Mouse (Mus musculus) limb, embryonic 15.5 days (tissue): Measurements from ENCODE around the gene Ip6k1. TPM values are rescaled to one million over a fixed set of nuclear protein-coding genes. Genes with fewer than 3 reads are reported as not detected.

Experiments
- ATAC-seq: fragments of 200-750 bp; cut with Nextera tagmentation; 2 replicates; pipeline ENCODE4 v1.8.0; 2017; ENCODE audit warnings: low read depth, moderate TSS enrichment; ENCODE audit not compliant: insufficient number of reproducible peaks, low FRiP score, low TSS enrichment
- H3K27ac ChIP-seq: fragments of 300-500 bp; sonication (generic); 2 replicates; pipeline ENCODE4 v1.5.1; 2015; ENCODE audit warnings: moderate library complexity, mild to moderate bottlenecking, inconsistent platforms
- H3K27me3 ChIP-seq: fragments of 300-500 bp; sonication (generic); 2 replicates; pipeline ENCODE4 v1.6.1; 2015; ENCODE audit warnings: inconsistent platforms
- H3K36me3 ChIP-seq: fragments of 300-500 bp; sonication (generic); 2 replicates; pipeline ENCODE4 v1.6.1; 2015; ENCODE audit warnings: inconsistent platforms
- H3K4me1 ChIP-seq: fragments of 300-500 bp; sonication (generic); 2 replicates; pipeline ENCODE4 v1.6.1; 2015; ENCODE audit warnings: inconsistent platforms
- H3K4me2 ChIP-seq: fragments of 300-500 bp; sonication (generic); 2 replicates; pipeline ENCODE4 v1.6.1; 2015; ENCODE audit warnings: mild to moderate bottlenecking, inconsistent platforms
- H3K4me3 ChIP-seq: fragments of 300-500 bp; sonication (generic); 2 replicates; pipeline ENCODE4 v1.5.1; 2015; ENCODE audit warnings: mild to moderate bottlenecking, inconsistent platforms
- H3K9ac ChIP-seq: fragments of 300-500 bp; sonication (generic); 2 replicates; pipeline ENCODE4 v1.6.1; 2015; ENCODE audit warnings: inconsistent platforms
- H3K9me3 ChIP-seq: fragments of 300-500 bp; sonication (generic); 2 replicates; pipeline ENCODE4 v1.6.1; 2016; ENCODE audit warnings: inconsistent platforms
- WGBS: fragments of 180-500 bp; shearing (Covaris S2); methylation state at CpG from one replicate; pipeline ENCODE4 v1.1.7; 2015; 5-methylcytosine and 5-hydroxymethylcytosine counted together
- polyA plus RNA-seq: library from polyadenylated mRNA; unstranded; fragments of >200 nt; fragmentation: Nextera tagmentation; extraction: Ambion mirVana; gene quantifications from 2 replicates; pipeline ENCODE4 v1.2.1, GENCODE M21; 2015

Gene Ip6k1
- polyA plus RNA-seq, 1 experiment from 2014 or later, result 64.3 TPM

DNA sequence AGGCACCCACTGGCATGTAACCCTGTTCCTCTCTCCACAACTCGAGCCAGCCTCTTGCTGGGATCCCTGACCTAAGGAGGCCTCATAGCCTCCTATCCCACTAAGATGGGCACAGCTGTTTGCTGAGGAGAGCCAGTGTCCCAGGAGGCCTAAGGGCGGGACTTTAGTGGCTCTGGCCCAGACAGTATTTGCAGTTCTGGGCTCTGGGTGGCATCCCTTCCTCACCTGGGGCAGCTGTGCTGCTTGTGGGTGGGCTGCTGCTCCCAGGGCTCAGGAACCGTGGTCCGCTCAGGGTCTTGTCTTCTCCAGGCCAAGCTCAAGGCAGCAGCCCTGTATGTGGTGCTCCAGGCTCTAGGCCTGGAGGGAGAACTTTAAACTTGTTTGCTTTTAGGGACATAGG lies 44.3 kb downstream of the Ip6k1 start:
- no peak for ATAC-seq
- H3K27me3 ChIP-seq, result no peaks in the 10 kb centered on the region
- peaks cover 34% of the 10 kb centered on the region for H3K4me1 ChIP-seq
- H3K4me3 ChIP-seq, result no peak overlapping the region
- H3K9me3 ChIP-seq, result no peaks in the 10 kb centered on the region
- no peak overlapping the region for H3K27ac ChIP-seq
- 84% methylated on average over 4 of the region's 4 CpGs for WGBS
- H3K9ac ChIP-seq, result no peak overlapping the region
- no peak overlapping the region for H3K4me2 ChIP-seq
- H3K36me3 ChIP-seq, result peaks cover 68% of the 10 kb centered on the region

DNA sequence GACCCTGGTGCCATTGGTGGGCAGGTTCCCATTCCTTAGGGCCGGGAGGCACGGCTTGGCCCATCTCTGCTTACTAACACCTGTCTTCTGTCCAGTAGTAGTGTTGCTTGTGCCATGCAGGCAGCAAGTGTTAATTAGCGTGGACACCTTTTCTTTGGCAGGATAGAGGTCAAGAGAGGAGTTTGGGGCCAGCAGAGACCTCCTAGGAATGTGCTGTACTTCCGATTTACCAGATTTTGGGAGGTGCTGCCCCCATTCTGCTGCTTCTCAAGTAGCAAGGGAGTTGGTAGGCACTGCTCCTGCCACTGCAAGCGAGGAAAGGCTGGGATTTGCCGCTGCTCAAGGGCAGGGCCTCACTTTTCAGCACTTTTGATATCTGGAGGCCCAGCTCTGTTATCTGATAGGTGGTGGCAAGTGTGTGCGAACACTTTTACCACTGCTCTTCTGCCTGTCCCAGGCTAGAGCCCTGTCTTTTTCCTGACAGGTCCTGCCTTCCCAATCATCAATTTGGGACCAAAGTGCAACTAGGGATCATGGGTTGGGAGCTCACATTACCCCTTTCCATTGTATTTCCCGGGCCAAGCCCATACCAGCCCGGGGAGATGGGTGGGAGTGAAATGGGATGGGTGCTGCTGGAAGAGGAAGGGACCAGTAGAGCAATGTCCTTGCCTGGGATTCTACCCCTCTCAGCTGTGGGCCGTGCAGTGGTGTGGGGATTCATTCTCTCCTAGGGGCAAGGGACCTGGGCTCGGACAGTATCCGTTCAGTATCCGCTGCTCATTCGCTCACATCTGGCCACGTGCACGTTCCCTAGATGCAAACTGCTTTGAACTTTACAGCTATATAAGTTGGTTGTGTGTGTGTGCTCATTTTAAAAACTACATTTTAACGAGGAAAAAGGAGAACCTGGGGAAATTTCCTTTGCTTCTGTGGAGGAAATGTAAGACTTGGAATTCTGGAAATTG lies 45.6 kb downstream of the Ip6k1 start:
- Histone ChIP-seq H3K9ac (0 out of 2 replicates have a peak overlapping the region, but pooled peaks have one; percentile 35), H3K36me3 (peaks cover 61% of the 10 kb centered on the region), H3K4me3 (peak overlapping the region; percentile 79), H3K4me1 (peaks cover 47% of the 10 kb centered on the region), H3K9me3 (no peaks in the 10 kb centered on the region), H3K4me2 (peak overlapping the region; percentile 75), H3K27me3 (no peaks in the 10 kb centered on the region), H3K27ac (peak overlapping the region; percentile 85)
- WGBS, result 45% methylated on average over 17 of the region's 17 CpGs
- ATAC-seq, result no peak

DNA sequence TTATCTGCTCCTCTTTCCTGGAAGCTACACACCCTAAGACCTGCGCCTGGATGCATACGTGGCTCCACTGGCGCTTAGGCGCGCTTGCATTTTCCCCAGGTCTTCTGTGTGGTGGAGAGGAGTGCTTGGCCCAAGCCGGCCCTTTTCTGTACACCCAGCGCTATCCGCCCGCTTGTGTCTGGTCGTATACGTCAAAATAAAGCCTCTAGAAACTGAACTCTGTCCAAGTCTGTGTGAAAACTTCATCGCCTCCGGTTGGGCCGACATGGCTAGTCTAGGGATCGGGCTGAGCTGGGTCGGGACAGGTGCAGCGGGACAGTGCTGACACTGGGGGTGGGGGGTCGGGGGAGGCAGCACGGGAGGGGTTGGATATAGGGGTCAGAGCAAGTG lies 46.3 kb downstream of the Ip6k1 start:
- Histone ChIP-seq H3K27me3 (no peaks in the 10 kb centered on the region), H3K4me1 (peaks cover 53% of the 10 kb centered on the region), H3K9me3 (no peaks in the 10 kb centered on the region), H3K4me2 (peak overlapping the region; percentile 75), H3K4me3 (peak overlapping the region; percentile 79), H3K36me3 (peaks cover 57% of the 10 kb centered on the region), H3K9ac (peak overlapping the region; percentile 35; the same call in 1 of the 2 replicates), H3K27ac (peak overlapping the region; percentile 85)
- under 1% methylated on average over 19 of the region's 19 CpGs for WGBS
- ATAC-seq, result no peak; the same call in 1 of the 2 replicates

DNA sequence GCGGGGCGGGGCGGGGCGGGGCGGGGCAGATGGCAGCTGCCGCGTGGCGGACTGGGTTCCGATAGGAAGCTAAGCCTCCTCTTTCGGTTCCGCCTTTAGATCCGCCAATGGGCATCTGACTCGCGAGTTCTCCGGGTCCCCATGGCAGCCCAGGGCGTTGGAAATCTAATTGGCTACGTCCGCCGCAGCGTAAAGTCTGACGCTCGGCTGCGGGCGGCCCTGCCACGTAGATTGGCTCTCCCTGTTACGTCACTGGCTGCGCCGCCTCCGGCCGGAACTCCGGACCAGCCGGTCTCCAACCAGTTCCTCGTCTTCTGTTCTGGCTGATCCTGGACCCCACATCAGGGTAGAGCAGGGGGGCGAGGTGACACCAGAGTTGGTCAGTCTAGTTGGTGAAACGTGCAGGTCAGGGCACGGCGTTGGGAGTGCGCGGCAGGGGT lies 46.7 kb downstream of the Ip6k1 start, which contains the start of gene Gmppb:
TSS of gene Gmppb (plus strand) at position 227 of the 440 bp plus-strand sequence.
- Histone ChIP-seq H3K36me3 (peaks cover 60% of the 10 kb centered on the region), H3K27me3 (no peaks in the 10 kb centered on the region), H3K4me3 (peak within 1 kb of the TSS; percentile 79), H3K4me2 (peak within 1 kb of the TSS; percentile 75), H3K27ac (peak within 1 kb of the TSS; percentile 85), H3K9me3 (no peaks in the 10 kb centered on the region), H3K9ac (peak within 1 kb of the TSS; percentile 62), H3K4me1 (peaks cover 57% of the 10 kb centered on the region)
- ATAC-seq, result peak; percentile 92
- WGBS, result under 1% methylated on average over 36 of the region's 39 CpGs

DNA sequence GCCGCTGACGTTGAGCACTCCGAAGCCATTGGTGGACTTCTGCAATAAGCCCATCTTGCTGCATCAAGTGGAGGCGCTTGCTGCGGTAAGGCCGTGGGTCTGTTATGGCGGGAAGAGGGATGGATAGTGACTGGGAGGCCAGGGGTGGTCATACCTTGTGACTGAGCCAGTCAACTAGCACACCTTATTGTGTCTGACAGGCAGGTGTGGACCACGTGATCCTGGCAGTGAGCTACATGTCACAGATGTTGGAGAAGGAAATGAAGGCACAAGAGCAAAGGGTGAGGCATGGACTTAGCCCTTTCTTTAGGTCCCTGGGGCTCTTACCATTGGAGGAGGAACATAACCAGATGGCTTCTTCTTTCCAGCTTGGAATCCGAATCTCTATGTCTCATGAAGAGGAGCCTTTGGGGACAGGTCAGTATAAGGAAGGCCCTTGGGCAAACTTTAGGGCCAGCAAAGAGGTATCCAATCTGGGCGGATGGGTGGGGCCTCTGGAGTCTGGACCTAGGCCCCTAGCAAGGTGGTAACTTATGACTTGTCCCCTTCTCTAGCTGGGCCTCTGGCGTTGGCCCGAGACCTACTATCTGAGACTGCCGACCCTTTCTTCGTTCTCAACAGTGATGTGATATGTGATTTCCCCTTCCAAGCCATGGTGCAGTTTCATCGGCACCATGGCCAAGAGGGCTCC lies 47.4 kb downstream of the Ip6k1 start:
- WGBS, result 39% methylated on average over 15 of the region's 15 CpGs
- no peaks in the 10 kb centered on the region for H3K27me3 ChIP-seq
- peak overlapping the region; percentile 83 for H3K27ac ChIP-seq
- peak overlapping the region; percentile 62 for H3K9ac ChIP-seq
- H3K36me3 ChIP-seq, result peaks cover 63% of the 10 kb centered on the region
- ATAC-seq, result no peak
- H3K4me1 ChIP-seq, result peaks cover 57% of the 10 kb centered on the region
- H3K4me2 ChIP-seq, result peak overlapping the region; percentile 75
- H3K4me3 ChIP-seq, result peak overlapping the region; percentile 79
- no peaks in the 10 kb centered on the region for H3K9me3 ChIP-seq

DNA sequence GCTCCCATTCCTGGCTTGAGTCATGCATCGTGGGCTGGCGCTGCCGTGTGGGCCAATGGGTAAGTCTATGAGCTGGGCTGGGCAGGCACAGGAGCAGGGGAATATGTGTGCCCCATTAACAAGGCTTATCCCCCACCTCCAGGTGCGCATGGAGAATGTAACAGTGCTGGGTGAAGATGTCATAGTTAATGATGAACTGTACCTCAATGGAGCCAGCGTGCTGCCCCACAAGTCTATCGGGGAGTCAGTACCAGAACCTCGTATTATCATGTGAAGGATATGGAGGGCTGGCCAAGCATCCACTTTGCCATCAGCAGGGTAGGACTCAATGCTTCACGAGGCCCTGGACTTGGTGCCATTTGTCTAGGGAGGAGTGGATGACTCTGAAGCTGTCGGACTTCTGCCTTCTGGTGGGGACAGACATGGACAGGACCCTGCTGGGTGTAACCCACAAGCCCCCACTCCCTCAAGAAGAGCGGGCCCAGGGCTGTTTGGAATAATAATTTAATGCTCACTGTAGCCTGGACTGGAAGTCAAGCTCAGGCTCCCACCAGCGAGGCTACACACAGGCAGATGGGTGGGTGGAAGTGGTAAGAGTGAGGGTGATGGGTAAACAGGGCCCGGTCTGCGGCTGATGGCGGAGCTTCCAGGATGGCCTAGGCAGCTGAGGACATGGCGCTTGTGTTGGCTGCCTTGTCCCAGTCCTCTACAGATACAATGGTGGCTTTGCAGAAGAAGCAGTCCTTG lies 49.1 kb downstream of the Ip6k1 start:
- Histone ChIP-seq H3K9ac (no peak overlapping the region), H3K27me3 (no peaks in the 10 kb centered on the region), H3K27ac (0 out of 2 replicates have a peak overlapping the region, but pooled peaks have one; percentile 61), H3K4me3 (no peak overlapping the region), H3K9me3 (no peaks in the 10 kb centered on the region), H3K36me3 (peaks cover 63% of the 10 kb centered on the region), H3K4me2 (no peak overlapping the region), H3K4me1 (peaks cover 57% of the 10 kb centered on the region)
- 92% methylated on average over 15 of the region's 15 CpGs for WGBS
- ATAC-seq, result no peak

DNA sequence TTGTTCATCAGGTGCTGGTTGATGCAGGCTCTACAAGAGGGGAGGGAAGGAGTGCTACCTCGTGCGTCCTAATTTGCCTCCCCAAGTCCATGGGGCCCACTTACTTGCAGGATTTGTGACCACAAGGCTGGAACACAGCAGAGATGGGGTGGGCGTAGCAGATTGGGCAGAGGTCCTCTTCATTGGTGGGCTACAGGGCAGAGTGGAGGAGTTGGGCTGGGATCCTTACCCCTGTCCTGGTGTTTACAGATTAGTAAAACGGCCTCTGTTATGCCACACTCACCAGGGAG lies 49.6 kb downstream of the Ip6k1 start:
- Histone ChIP-seq H3K27me3 (no peaks in the 10 kb centered on the region), H3K9ac (no peak overlapping the region), H3K9me3 (no peaks in the 10 kb centered on the region), H3K4me2 (no peak overlapping the region), H3K27ac (peak overlapping the region; percentile 61; the same call in 1 of the 2 replicates), H3K36me3 (peaks cover 63% of the 10 kb centered on the region), H3K4me3 (no peak overlapping the region), H3K4me1 (peaks cover 57% of the 10 kb centered on the region)
- no peak for ATAC-seq
- WGBS, result 80% methylated on average over 4 of the region's 4 CpGs

DNA sequence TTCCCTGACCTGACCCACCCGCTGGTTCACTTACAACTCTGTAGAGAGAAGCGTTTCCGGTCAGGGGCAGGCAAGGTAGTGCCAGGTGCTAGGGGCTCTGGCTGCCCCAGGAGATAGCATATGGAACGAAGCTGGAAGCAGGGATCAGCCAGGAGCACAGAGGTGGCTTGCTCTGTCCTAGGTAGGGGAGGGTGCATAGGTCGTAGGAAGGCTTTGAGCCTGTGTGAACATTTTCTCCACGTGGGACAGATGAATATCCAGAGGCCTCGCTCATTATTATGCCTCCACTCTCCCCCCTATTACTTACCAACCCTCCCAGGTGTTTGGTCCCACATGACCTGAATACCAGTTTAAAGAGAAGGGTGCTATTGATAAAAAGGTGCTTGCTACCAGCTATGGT lies 50.1 kb downstream of the Ip6k1 start:
- WGBS, result 67% methylated on average over 7 of the region's 7 CpGs
- Histone ChIP-seq H3K9ac (no peak overlapping the region), H3K4me1 (peaks cover 57% of the 10 kb centered on the region), H3K27ac (peak overlapping the region; percentile 61), H3K4me3 (no peak overlapping the region), H3K36me3 (peaks cover 63% of the 10 kb centered on the region), H3K4me2 (no peak overlapping the region), H3K27me3 (no peaks in the 10 kb centered on the region), H3K9me3 (no peaks in the 10 kb centered on the region)
- no peak for ATAC-seq

DNA sequence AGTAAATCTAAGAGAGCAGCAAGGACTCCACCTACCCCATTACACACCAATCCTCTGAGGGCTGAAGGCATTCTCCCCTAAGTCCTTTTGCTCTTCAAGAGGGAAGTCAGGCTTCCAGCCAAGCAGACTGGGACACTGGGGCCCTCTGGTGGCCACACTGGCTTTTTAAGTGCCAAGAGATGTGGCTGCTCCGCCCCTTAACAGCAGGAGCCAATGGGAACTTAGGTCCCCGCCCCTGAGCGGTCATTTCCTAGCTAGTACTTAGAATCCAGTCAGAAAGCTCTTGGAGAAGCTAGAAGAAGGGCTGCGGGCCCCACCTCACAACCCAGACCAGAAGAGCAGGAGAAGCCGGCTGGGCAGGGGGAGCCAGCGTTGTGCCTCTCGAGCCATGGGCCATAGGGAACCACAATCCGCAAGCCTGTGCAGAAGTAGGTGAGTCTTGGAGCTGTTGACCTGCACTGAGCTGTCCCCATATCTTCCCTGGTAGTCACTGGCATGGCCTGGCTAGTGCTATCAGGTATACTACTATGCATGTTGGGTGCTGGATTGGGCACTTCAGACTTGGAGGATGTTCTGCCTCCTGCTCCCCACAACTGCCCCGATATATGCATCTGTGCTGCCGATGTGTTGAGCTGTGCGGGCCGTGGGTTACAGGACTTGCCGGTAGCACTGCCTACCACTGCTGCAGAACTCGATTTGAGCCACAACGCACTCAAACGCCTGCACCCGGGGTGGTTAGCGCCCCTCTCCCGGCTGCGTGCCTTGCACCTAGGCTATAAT lies 50.8 kb downstream of the Ip6k1 start, which contains the start of gene Amigo3:
TSS of gene Amigo3 (plus strand) at position 275 of the 780 bp plus-strand sequence.
- Histone ChIP-seq H3K4me3 (peak within 1 kb of the TSS; percentile 23), H3K4me1 (peaks cover 50% of the 10 kb centered on the region), H3K27ac (peak within 1 kb of the TSS; percentile 72), H3K4me2 (peak within 1 kb of the TSS; percentile 43), H3K9me3 (no peaks in the 10 kb centered on the region), H3K27me3 (no peaks in the 10 kb centered on the region), H3K36me3 (peaks cover 67% of the 10 kb centered on the region), H3K9ac (no peak within 1 kb of the TSS)
- peak; percentile 37 for ATAC-seq
- 54% methylated on average over 20 of the region's 20 CpGs for WGBS

DNA sequence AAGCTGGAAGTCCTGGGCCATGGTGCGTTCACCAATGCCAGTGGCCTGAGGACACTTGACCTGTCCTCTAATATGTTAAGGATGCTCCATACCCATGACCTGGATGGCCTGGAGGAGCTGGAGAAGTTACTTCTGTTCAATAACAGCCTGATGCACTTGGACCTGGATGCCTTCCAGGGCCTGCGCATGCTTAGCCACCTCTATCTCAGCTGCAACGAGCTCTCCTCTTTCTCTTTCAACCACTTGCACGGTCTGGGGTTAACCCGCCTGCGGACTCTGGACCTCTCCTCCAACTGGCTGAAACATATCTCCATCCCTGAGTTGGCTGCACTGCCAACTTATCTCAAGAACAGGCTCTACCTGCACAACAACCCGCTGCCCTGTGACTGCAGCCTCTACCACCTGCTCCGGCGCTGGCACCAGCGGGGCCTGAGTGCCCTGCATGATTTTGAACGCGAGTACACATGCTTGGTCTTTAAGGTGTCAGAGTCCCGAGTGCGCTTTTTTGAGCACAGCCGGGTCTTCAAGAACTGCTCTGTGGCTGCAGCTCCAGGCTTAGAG lies 51.4 kb downstream of the Ip6k1 start:
- peaks cover 74% of the 10 kb centered on the region for H3K36me3 ChIP-seq
- no peak for ATAC-seq
- no peaks in the 10 kb centered on the region for H3K9me3 ChIP-seq
- H3K4me3 ChIP-seq, result peak overlapping the region; percentile 23
- peak overlapping the region; percentile 43; the same call in 1 of the 2 replicates for H3K4me2 ChIP-seq
- 90% methylated on average over 15 of the region's 15 CpGs for WGBS
- peak overlapping the region; percentile 72 for H3K27ac ChIP-seq
- no peaks in the 10 kb centered on the region for H3K27me3 ChIP-seq
- H3K9ac ChIP-seq, result no peak overlapping the region
- peaks cover 45% of the 10 kb centered on the region for H3K4me1 ChIP-seq
